Mouse (Mus musculus) bone marrow, adult 2 months (tissue): ENCODE results near the gene Pik3r1. TPM values are rescaled to one million over a fixed set of nuclear protein-coding genes. Genes with fewer than 3 reads are reported as not detected.
A peak's percentile ranks its signal among the peaks of the same experiment; 100 is the strongest.

Experiments used
- H3K27ac ChIP-seq: fragments of 200-500 bp; 2 replicates; pipeline ENCODE4 v1.5.1; 2012; ENCODE audit warnings: low read depth, mild to moderate bottlenecking, control low read depth, inconsistent platforms, low read length; ENCODE audit not compliant: control insufficient read depth, poor library complexity, insufficient read depth
- H3K4me1 ChIP-seq: fragments of 200-500 bp; 2 replicates; pipeline ENCODE4 v1.6.1; 2011; ENCODE audit warnings: low read length; ENCODE audit not compliant: control insufficient read depth, insufficient read depth
- H3K4me3 ChIP-seq: fragments of 200-500 bp; replicated peaks from 2 replicates; pipeline ENCODE3; 2011; ENCODE audit warnings: mild to moderate bottlenecking, low read depth, low read length, control low read depth; ENCODE audit not compliant: control insufficient read depth
- CTCF ChIP-seq: fragments of 200-500 bp; IDR thresholded peaks from 2 replicates; pipeline ENCODE4 v1.5.1; 2011; ENCODE audit warnings: low read length, control low read depth; ENCODE audit not compliant: control insufficient read depth, insufficient read depth
- POLR2A ChIP-seq: fragments of 200-500 bp; IDR thresholded peaks from 2 replicates; pipeline ENCODE4 v1.6.1; 2011; ENCODE audit warnings: low read depth, mild to moderate bottlenecking, control low read depth, low read length, borderline replicate concordance; ENCODE audit not compliant: control insufficient read depth
- whole genome bisulfite sequencing: fragments of 180-500 bp; shearing (Covaris S2); methylation state at CpG from one replicate; pipeline ENCODE4 v1.1.7; 2018; 5-methylcytosine and 5-hydroxymethylcytosine counted together
- polyA plus RNA-seq: library from polyadenylated mRNA; stranded (reverse); fragments of >200 nt; gene quantifications from 2 replicates; pipeline ENCODE4 v1.2.4, GENCODE M21; 2011; ENCODE audit warnings: low replicate concordance; ENCODE audit not compliant: missing spikeins, insufficient read depth, insufficient read length

Gene Pik3r1
- polyA plus RNA-seq, 1 experiment = 34.7 TPM

GRCm38 (mm10) chr13:101664010-101664409 is 104.0 kb downstream of the Pik3r1 start:
- WGBS = 4% methylated on average over 5 of the region's 5 CpGs
- Histone ChIP-seq H3K4me3 (peak overlapping the region; percentile 10), H3K27ac (peak overlapping the region; percentile 81; the same call in 1 of the 2 replicates), H3K4me1 (peaks cover 2% of the 10 kb centered on the region; the same call in 1 of the 2 replicates)
- no peak for TF ChIP-seq POLR2A
- TF ChIP-seq CTCF = no peak

- H3K4me1 ChIP-seq = peaks cover 3% of the 10 kb centered on the region; the same call in 1 of the 2 replicates
- TF ChIP-seq POLR2A = no peak
- TF ChIP-seq CTCF = no peak
- 78% methylated on average over 1 of the region's 1 CpGs for WGBS
- no peak overlapping the region for H3K27ac ChIP-seq
- no peak overlapping the region for H3K4me3 ChIP-seq
Observed at GRCm38 (mm10) chr13:101662900-101663299, 105.1 kb downstream of the Pik3r1 start.

GRCm38 (mm10) chr13:101661567-101661966 is 106.5 kb downstream of the Pik3r1 start:
- Histone ChIP-seq H3K4me1 (peaks cover 3% of the 10 kb centered on the region; the same call in 1 of the 2 replicates), H3K4me3 (no peak overlapping the region), H3K27ac (no peak overlapping the region)
- 51% methylated on average over 6 of the region's 6 CpGs for WGBS
- TF ChIP-seq POLR2A (no peak), CTCF (no peak)

- Histone ChIP-seq H3K4me3 (no peak overlapping the region), H3K27ac (no peak overlapping the region), H3K4me1 (peaks cover 3% of the 10 kb centered on the region; the same call in 1 of the 2 replicates)
- TF ChIP-seq CTCF (no peak), POLR2A (no peak)
- 92% methylated on average over 2 of the region's 2 CpGs for WGBS
Observed at GRCm38 (mm10) chr13:101660187-101660586, 107.8 kb downstream of the Pik3r1 start.

GRCm38 (mm10) chr13:101652131-101652530 is 115.9 kb downstream of the Pik3r1 start:
- Histone ChIP-seq H3K4me3 (no peak overlapping the region), H3K27ac (no peak overlapping the region), H3K4me1 (no peaks in the 10 kb centered on the region; the same call in 1 of the 2 replicates)
- 87% methylated on average over 2 of the region's 2 CpGs for WGBS
- TF ChIP-seq POLR2A (no peak), CTCF (no peak)

GRCm38 (mm10) chr13:101641632-101642031 is 126.4 kb downstream of the Pik3r1 start:
- H3K4me3 ChIP-seq = no peak overlapping the region
- TF ChIP-seq POLR2A = no peak
- TF ChIP-seq CTCF = no peak
- 46% methylated on average over 2 of the region's 2 CpGs for WGBS
- H3K27ac ChIP-seq = no peak overlapping the region
- H3K4me1 ChIP-seq = no peaks in the 10 kb centered on the region; the same call in 1 of the 2 replicates

- TF ChIP-seq CTCF = no peak
- no peak for TF ChIP-seq POLR2A
Observed at GRCm38 (mm10) chr13:101635837-101636236, 132.2 kb downstream of the Pik3r1 start.

GRCm38 (mm10) chr13:101634420-101634819 is 133.6 kb downstream of the Pik3r1 start:
- Histone ChIP-seq H3K4me3 (no peak overlapping the region), H3K4me1 (no peaks in the 10 kb centered on the region), H3K27ac (no peak overlapping the region)
- TF ChIP-seq CTCF = no peak
- TF ChIP-seq POLR2A = no peak

More at GRCm38 (mm10) chr13:101635837-101636236, 132.2 kb downstream of the Pik3r1 start:
- H3K27ac ChIP-seq = no peak overlapping the region
- H3K4me3 ChIP-seq = no peak overlapping the region
- whole genome bisulfite sequencing = 53% methylated on average over 1 of the region's 1 CpGs
- no peaks in the 10 kb centered on the region; the same call in 1 of the 2 replicates for H3K4me1 ChIP-seq

- Histone ChIP-seq H3K4me3 (no peak overlapping the region), H3K27ac (no peak overlapping the region), H3K4me1 (no peaks in the 10 kb centered on the region)
- TF ChIP-seq CTCF (no peak), POLR2A (no peak)
Observed at GRCm38 (mm10) chr13:101633620-101634019, 134.4 kb downstream of the Pik3r1 start.
